Mouse (Mus musculus) cerebellum, postnatal 4 days (tissue): ENCODE measurements around the gene Gm21310.
"Not testable (repeated sequence)": the region's sequence is repeated elsewhere in the genome, so short reads cannot be mapped to it uniquely, and the experiment has no call there.

Source experiments
- DNase-seq, 2 experiments: peaks; one replicate each; pipeline ENCODE4 v3.0.0; 2022; ENCODE audit warnings: low spot score in 2 of 2, mixed read lengths in 1 of 2

Gene Gm21310

DNA sequence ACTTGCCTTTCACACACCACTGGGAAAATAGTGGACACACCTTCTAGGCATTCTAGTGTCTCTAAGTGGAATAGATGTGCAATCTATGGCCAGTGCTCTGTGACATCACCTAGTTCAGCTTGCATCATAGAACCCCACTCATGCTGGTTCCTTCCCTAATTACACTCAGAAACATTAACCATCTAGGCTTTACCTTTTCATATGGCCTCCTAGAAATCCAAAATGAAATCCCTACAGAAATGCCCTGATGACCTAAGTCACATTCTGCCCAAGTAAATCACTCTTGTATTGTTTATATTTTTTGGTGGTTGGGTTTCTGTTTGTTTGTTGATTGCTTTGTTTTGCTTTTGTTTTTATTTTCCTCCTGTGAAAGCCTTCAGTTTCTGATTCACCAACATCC is at the start of gene Gm21310:
TSS of gene Gm21310 (minus strand) at position 101 of the 400 bp plus-strand sequence.
- not testable (repeated sequence) for DNase-seq
